Mouse (Mus musculus): ENCODE data around the gene Arf5.

- no peak for TF ChIP-seq POLR2A (IDR thresholded peaks at IDR 0.05; ENCODE audit: borderline replicate concordance, low read depth, low read length)
- TF ChIP-seq CTCF (IDR thresholded peaks at IDR 0.05; ENCODE audit: low read depth, low read length) = no peak
Observed at GRCm38 (mm10) chr6:28396853-28397457, 26.4 kb upstream of the Arf5 start.

All from bone marrow macrophage, adult 2 months (primary cell).